26 mouse cellular contexts compared by ENCODE assay signal in the genomic region with DNA sequence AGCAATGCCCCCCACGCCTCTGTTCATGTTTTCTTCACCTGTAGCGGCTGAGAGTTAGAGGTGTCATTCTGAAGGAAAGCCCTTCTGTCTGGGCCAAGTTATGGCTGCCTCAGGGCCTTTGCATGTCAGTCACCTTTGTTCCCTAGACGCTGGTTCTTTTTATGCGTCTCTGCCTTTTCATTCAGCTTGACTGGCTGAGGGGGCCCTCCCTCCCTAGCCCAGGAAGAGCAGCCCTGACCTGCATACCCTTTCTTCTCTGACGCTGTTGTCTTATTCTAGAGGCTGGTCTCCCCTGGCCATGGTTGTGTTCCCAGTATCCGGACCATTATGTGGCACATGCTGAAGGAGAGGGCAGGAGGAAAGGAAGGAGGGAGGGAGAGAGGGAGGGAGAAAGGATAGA. TPM values are rescaled to one million over a fixed set of nuclear protein-coding genes. Genes with fewer than 3 reads are reported as not detected.
A peak's percentile ranks its signal among the peaks of the same experiment; 100 is the strongest.
DNase-seq lines count a peak whose midpoint lies in the region; ATAC-seq and TF ChIP-seq lines count a peak whose summit lies in the region.
"Had no signal": no experiment of that assay in that cellular context is flagged by ENCODE, and none has a peak within 500 bp of the region (broad histone marks: within the 10 kb centered on the region; RNA-seq: fewer than 3 reads in every experiment).

No protein-coding gene starts in this region.

- peak overlapping the region; percentile 22; the same call in 1 of the 2 replicates for H3K27ac ChIP-seq in forebrain, embryonic 10.5 days
- H3K27ac ChIP-seq in forebrain, embryonic 12.5 days: no peak overlapping the region
- peak overlapping the region; percentile 97; the same call in 1 of the 2 replicates for H3K27ac ChIP-seq in left cerebral cortex, adult 2 months
- no peak overlapping the region for H3K27ac ChIP-seq in ES-Bruce4 (ENCODE audit: insufficient read depth, low read length)
- H3K27ac ChIP-seq: hindbrain, embryonic 15.5 days; limb, embryonic 12.5 days; liver, embryonic 15.5 days; stomach, postnatal 0 days had no signal

- TF ChIP-seq CTCF in left cerebral cortex, adult 2 months (IDR thresholded peaks at IDR 0.05): no peak
- no peak for TF ChIP-seq CTCF in ES-Bruce4 (IDR thresholded peaks at IDR 0.05; ENCODE audit: low read depth, low read length)

- TF ChIP-seq POLR2A in ES-Bruce4 (IDR thresholded peaks at IDR 0.05; ENCODE audit: insufficient read depth, low read length): no peak

- ATAC-seq in forebrain, embryonic 12.5 days (ENCODE audit: low FRiP score): no peak

- intact Hi-C loops in left cerebral cortex, adult 2 months (cut with DNase I): no loop called here
- intact Hi-C loops in left cerebral cortex, postnatal 25 days (cut with DNase I): no loop called here

- H3K9ac ChIP-seq in forebrain, embryonic 12.5 days: no peak overlapping the region
- no peak overlapping the region for H3K9ac ChIP-seq in ES-Bruce4 (ENCODE audit: low read depth, poor library complexity, severe bottlenecking)
- H3K9ac ChIP-seq: embryonic facial prominence, embryonic 13.5 days; forebrain, postnatal 0 days; heart, embryonic 12.5 days; hindbrain, embryonic 15.5 days; liver, embryonic 15.5 days; lung, embryonic 14.5 days had no signal

- H3K4me3 ChIP-seq in forebrain, embryonic 10.5 days: no peak overlapping the region
- no peak overlapping the region for H3K4me3 ChIP-seq in forebrain, embryonic 12.5 days (replicated peaks)
- H3K4me3 ChIP-seq in left cerebral cortex, adult 2 months: no peak overlapping the region
- H3K4me3 ChIP-seq in ES-Bruce4 (ENCODE audit: low read depth, low read length): no peak overlapping the region
- H3K4me3 ChIP-seq: embryonic facial prominence, embryonic 13.5 days; heart, embryonic 12.5 days; hindbrain, embryonic 15.5 days; layer of hippocampus, adult 2 months; limb, embryonic 12.5 days; liver, embryonic 15.5 days had no signal

- H3K9me3 ChIP-seq in forebrain, embryonic 10.5 days: no peaks in the 10 kb centered on the region
- H3K9me3 ChIP-seq in forebrain, embryonic 12.5 days: no peaks in the 10 kb centered on the region
- H3K9me3 ChIP-seq in ES-Bruce4 (replicated peaks; ENCODE audit: control insufficient read depth, insufficient read depth, low read length, poor library complexity, severe bottlenecking): no peaks in the 10 kb centered on the region
- H3K9me3 ChIP-seq: embryonic facial prominence, embryonic 13.5 days; heart, embryonic 12.5 days; hindbrain, embryonic 15.5 days; limb, embryonic 12.5 days; liver, embryonic 15.5 days had no signal

- peaks cover 43% of the 10 kb centered on the region for H3K4me1 ChIP-seq in forebrain, embryonic 10.5 days
- peaks cover 25% of the 10 kb centered on the region for H3K4me1 ChIP-seq in forebrain, embryonic 12.5 days
- H3K4me1 ChIP-seq in ES-Bruce4 (ENCODE audit: control insufficient read depth, insufficient read depth, low read length): peaks cover 2% of the 10 kb centered on the region
- H3K4me1 ChIP-seq: liver, embryonic 15.5 days had no signal

- H3K27me3 ChIP-seq in forebrain, embryonic 10.5 days (ENCODE audit: poor library complexity, severe bottlenecking): no peaks in the 10 kb centered on the region
- no peaks in the 10 kb centered on the region for H3K27me3 ChIP-seq in forebrain, embryonic 12.5 days
- no peaks in the 10 kb centered on the region for H3K27me3 ChIP-seq in ES-Bruce4 (ENCODE audit: control insufficient read depth, insufficient read depth, low read length, poor library complexity, severe bottlenecking)
- H3K27me3 ChIP-seq in splenic B cell, adult 2 months (ENCODE audit: control insufficient read depth, insufficient read depth, low read length, poor library complexity, severe bottlenecking): no peaks in the 10 kb centered on the region
- H3K27me3 ChIP-seq: embryonic facial prominence, embryonic 13.5 days; hindbrain, embryonic 15.5 days had no signal

- H3K36me3 ChIP-seq in forebrain, embryonic 10.5 days (replicated peaks): no peaks in the 10 kb centered on the region
- H3K36me3 ChIP-seq in forebrain, embryonic 12.5 days (replicated peaks): no peaks in the 10 kb centered on the region
- no peaks in the 10 kb centered on the region for H3K36me3 ChIP-seq in ES-Bruce4 (ENCODE audit: control insufficient read depth, insufficient read depth, low read length, poor library complexity, severe bottlenecking)
- no peaks in the 10 kb centered on the region for H3K36me3 ChIP-seq in splenic B cell, adult 2 months (ENCODE audit: control insufficient read depth, insufficient read depth, low read length, poor library complexity, severe bottlenecking)
- H3K36me3 ChIP-seq: embryonic facial prominence, embryonic 13.5 days; heart, embryonic 12.5 days; hindbrain, embryonic 15.5 days; limb, embryonic 12.5 days; liver, embryonic 15.5 days had no signal

- no peak overlapping the region for H3K4me2 ChIP-seq in forebrain, embryonic 12.5 days
- H3K4me2 ChIP-seq: embryonic facial prominence, embryonic 13.5 days; heart, embryonic 12.5 days; hindbrain, embryonic 15.5 days; limb, embryonic 12.5 days; liver, embryonic 15.5 days; lung, embryonic 14.5 days had no signal

- TF ChIP-seq EP300 in ES-Bruce4 (IDR thresholded peaks at IDR 0.05; ENCODE audit: insufficient read depth, low read depth, low read length): 0 out of 2 replicates have a peak, but pooled peaks have one; percentile 31

- WGBS in forebrain, embryonic 10.5 days: 67% methylated on average over 6 of the region's 6 CpGs
- WGBS in forebrain, embryonic 12.5 days: 60% methylated on average over 6 of the region's 6 CpGs

- DNase-seq in forebrain, embryonic 10.5 days (ENCODE audit: extremely low spot score, low spot score): no peak
- DNase-seq in left cerebral cortex, adult 2 months (ENCODE audit: extremely low spot score in 1 of 2, low spot score in 2 of 2): no peak
- no peak for DNase-seq in left cerebral cortex, postnatal 25 days (ENCODE audit: low spot score in 2 of 2)
- peak; percentile 66 for DNase-seq in splenic B cell, adult 2 months (ENCODE audit: low read depth, low spot score)
- no peak for DNase-seq in adrenal gland, postnatal 10 days
- DNase-seq: adrenal gland, adult 2 months; cerebellum, adult 11 months; gastrocnemius, postnatal 10 days; heart, postnatal 4 days; kidney, adult 11 months; layer of hippocampus, postnatal 36 days; lung, postnatal 14 days; right cerebral cortex, postnatal 4 days; thymus, adult 18-20 months; thymus, postnatal 25 days had no signal

RNA-seq across cellular contexts. Expression of a gene that starts 18.3 kb away (rescaled TPM):
- 5.2 and 5.3 TPM in 2 replicates for polyA plus RNA-seq in forebrain, embryonic 10.5 days (2016; fragmentation: Nextera tagmentation; extraction: Ambion mirVana)
- 8.5 and 9.2 TPM in 2 replicates for polyA plus RNA-seq in forebrain, embryonic 12.5 days (2016; fragmentation: Nextera tagmentation; extraction: Ambion mirVana)
- 10 to 100 TPM; 76.7 to 80.7 TPM for total RNA-seq in left cerebral cortex, adult 2 months (2021)
- 10 to 100 TPM; 63.5 to 70.3 TPM for total RNA-seq in left cerebral cortex, postnatal 25 days (2021)
- 11.4 and 12.1 TPM in 2 replicates for polyA plus RNA-seq in ES-Bruce4 (2011; ENCODE audit: insufficient read depth, insufficient read length, low read depth, missing spikeins)
- total RNA-seq in adrenal gland, postnatal 10 days (2021): 10 to 100 TPM; 31.2 to 36.5 TPM

Comparison
In these comparisons a context has a peak if more than half of its experiments do, and no peak if none do; other contexts are left out.
1. H3K27ac ChIP-seq: peak in forebrain, embryonic 10.5 days (single experiment) and left cerebral cortex, adult 2 months (single experiment); none in forebrain, embryonic 12.5 days (single experiment) and ES-Bruce4 (single experiment).